Mouse (Mus musculus): ENCODE data around the gene Arl8b. TPM values are rescaled to one million over a fixed set of nuclear protein-coding genes. Genes with fewer than 3 reads are reported as not detected.

Gene Arl8b
- polyA plus RNA-seq, 1 experiment from 2014 or later: 82.6 TPM

DNA sequence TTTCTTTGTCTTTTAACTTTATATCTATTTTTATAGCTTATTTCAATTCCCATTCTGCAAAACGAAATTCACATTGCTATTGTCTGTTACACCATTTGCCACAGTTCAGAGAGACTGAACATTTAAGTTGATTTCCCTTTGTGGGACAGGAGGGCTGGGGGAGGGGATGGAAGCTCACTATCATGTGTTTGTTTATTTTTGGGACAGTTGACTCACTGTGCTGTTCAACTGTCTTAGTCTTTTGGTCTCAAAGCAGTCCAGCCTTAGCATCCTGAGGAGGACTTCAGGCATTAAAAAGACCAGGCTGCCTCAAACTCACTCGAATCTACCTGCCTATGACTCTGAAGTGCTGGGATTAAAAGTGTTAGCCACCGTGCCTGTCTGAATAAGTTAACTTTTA lies 43.2 kb downstream of the Arl8b start:
- peaks cover 8% of the 10 kb centered on the region; the same call in 1 of the 2 replicates for H3K36me3 ChIP-seq (ENCODE audit: control insufficient read depth, insufficient read depth, low read length)
- WGBS: 75% methylated on average over 3 of the region's 3 CpGs
- ATAC-seq (ENCODE audit: insufficient number of reproducible peaks, insufficient read depth, low FRiP score, low read depth): no peak
- H3K9me3 ChIP-seq (ENCODE audit: control insufficient read depth, low read depth, low read length): no peaks in the 10 kb centered on the region
- peaks cover 7% of the 10 kb centered on the region; the same call in 1 of the 2 replicates for H3K4me1 ChIP-seq (ENCODE audit: control insufficient read depth, insufficient read depth, low read length)
- H3K4me2 ChIP-seq (replicated peaks; ENCODE audit: low read depth, low read length): no peak overlapping the region
- H3K9ac ChIP-seq (replicated peaks; ENCODE audit: low read depth, low read length): no peak overlapping the region
- no peak overlapping the region for H3K27ac ChIP-seq (ENCODE audit: low read length)
- H3K27me3 ChIP-seq (ENCODE audit: control insufficient read depth, insufficient read depth, low read length): no peaks in the 10 kb centered on the region
- no peak overlapping the region for H3K4me3 ChIP-seq (ENCODE audit: low read depth, low read length)

DNA sequence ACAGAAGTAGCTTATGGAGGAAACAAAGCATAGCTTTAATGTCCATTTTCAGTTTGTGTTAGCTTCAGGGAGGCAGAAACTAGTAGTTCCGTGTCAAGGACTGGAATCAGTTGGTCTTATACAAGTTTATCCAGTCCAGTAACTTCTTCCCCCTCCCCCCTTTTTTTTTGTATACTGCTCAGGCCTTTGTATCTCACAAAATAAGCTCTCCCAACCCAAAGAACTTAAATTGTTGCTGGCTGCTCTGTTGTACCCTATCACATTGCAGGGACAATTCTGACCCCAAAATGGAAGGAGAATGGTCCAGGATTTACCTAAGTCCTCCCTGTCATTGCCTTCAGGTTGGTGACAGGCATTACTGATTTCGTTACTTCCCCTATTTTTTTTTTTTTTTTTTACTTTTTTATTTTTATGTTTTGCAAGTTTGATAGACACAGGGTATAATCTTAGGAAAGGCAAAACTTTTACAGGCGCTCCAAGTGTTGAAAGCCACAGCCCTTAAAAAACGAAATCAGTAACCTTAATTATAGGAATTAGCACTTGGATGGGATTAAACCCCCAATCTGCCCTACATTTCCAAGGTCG lies 44.5 kb downstream of the Arl8b start:
- Histone ChIP-seq H3K27me3 (ENCODE audit: control insufficient read depth, insufficient read depth, low read length) (no peaks in the 10 kb centered on the region), H3K9me3 (ENCODE audit: control insufficient read depth, low read depth, low read length) (no peaks in the 10 kb centered on the region), H3K4me3 (ENCODE audit: low read depth, low read length) (peak overlapping the region; percentile 93), H3K36me3 (ENCODE audit: control insufficient read depth, insufficient read depth, low read length) (peaks cover 8% of the 10 kb centered on the region; the same call in 1 of the 2 replicates), H3K27ac (ENCODE audit: low read length) (no peak overlapping the region), H3K4me1 (ENCODE audit: control insufficient read depth, insufficient read depth, low read length) (peaks cover 7% of the 10 kb centered on the region; the same call in 1 of the 2 replicates), H3K9ac (replicated peaks; ENCODE audit: low read depth, low read length) (no peak overlapping the region), H3K4me2 (replicated peaks; ENCODE audit: low read depth, low read length) (peak overlapping the region; percentile 81)
- 27% methylated on average over 5 of the region's 5 CpGs for WGBS
- no peak for ATAC-seq (ENCODE audit: insufficient number of reproducible peaks, insufficient read depth, low FRiP score, low read depth)

DNA sequence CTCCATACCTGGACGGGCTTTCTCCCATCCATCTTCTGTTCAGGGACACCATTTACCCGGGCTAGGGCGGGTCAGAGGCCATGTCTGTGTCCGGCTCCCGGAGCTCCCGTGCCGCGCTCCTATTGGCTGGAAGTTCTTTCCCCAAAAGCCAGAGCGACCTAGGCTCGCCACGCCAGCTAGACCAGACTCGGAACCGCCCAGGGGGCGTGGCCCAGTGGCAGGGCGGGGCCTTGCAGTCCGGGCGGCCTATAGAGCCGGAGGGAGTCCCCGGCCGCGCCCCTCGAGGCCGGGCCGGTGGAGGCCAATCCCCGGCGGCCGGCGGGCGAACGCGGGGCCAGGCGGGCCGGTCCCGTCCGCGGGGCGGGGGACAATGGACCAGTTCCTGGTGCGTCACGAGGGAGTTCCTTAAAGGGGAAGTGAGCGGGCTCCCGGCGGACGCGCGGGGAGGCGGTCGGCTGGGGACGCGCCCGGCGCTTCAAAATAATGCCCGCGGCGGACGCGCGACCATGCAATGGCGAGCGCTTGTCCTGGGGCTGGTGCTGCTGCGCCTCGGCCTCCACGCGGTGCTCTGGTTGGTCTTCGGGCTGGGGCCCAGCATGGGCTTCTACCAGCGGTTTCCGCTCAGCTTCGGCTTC lies 45.5 kb downstream of the Arl8b start, which contains the start of gene Edem1:
Edem1 (plus strand) TSS at position 408 of the 635 bp plus-strand sequence.
- Histone ChIP-seq H3K9me3 (ENCODE audit: control insufficient read depth, low read depth, low read length) (no peaks in the 10 kb centered on the region), H3K9ac (replicated peaks; ENCODE audit: low read depth, low read length) (peak within 1 kb of the TSS; percentile 90), H3K4me1 (ENCODE audit: control insufficient read depth, insufficient read depth, low read length) (peaks cover 7% of the 10 kb centered on the region; the same call in 1 of the 2 replicates), H3K4me3 (ENCODE audit: low read depth, low read length) (peak within 1 kb of the TSS; percentile 93), H3K4me2 (replicated peaks; ENCODE audit: low read depth, low read length) (peak within 1 kb of the TSS; percentile 81), H3K36me3 (ENCODE audit: control insufficient read depth, insufficient read depth, low read length) (peaks cover 2% of the 10 kb centered on the region; the same call in 1 of the 2 replicates), H3K27ac (ENCODE audit: low read length) (peak within 1 kb of the TSS; percentile 66; the same call in 1 of the 2 replicates), H3K27me3 (ENCODE audit: control insufficient read depth, insufficient read depth, low read length) (no peaks in the 10 kb centered on the region)
- ATAC-seq (ENCODE audit: insufficient number of reproducible peaks, insufficient read depth, low FRiP score, low read depth): peak; percentile 99
- WGBS: under 1% methylated on average over 67 of the region's 67 CpGs

DNA sequence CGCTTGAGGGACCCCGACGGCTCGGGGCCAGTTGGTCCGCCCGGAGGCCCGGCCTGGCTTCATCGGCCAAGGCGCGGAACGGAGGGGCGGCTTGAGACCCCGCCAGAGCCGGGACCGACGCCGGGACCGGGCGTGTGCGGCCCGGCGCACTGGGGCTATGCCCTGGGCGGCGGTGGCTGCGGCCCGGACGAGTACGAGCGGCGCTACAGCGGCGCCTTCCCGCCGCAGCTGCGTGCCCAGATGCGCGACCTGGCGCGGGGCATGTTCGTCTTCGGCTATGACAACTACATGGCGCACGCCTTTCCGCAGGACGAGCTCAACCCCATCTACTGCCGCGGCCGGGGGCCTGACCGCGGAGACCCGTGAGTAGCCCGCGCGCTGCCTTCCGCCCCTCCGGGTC lies 46.0 kb downstream of the Arl8b start:
- Histone ChIP-seq H3K4me3 (ENCODE audit: low read depth, low read length) (peak overlapping the region; percentile 93), H3K27me3 (ENCODE audit: control insufficient read depth, insufficient read depth, low read length) (no peaks in the 10 kb centered on the region), H3K36me3 (ENCODE audit: control insufficient read depth, insufficient read depth, low read length) (no peaks in the 10 kb centered on the region), H3K9me3 (ENCODE audit: control insufficient read depth, low read depth, low read length) (no peaks in the 10 kb centered on the region), H3K4me1 (ENCODE audit: control insufficient read depth, insufficient read depth, low read length) (peaks cover 7% of the 10 kb centered on the region; the same call in 1 of the 2 replicates), H3K27ac (ENCODE audit: low read length) (peak overlapping the region; percentile 66; the same call in 1 of the 2 replicates), H3K9ac (replicated peaks; ENCODE audit: low read depth, low read length) (peak overlapping the region; percentile 90), H3K4me2 (replicated peaks; ENCODE audit: low read depth, low read length) (peak overlapping the region; percentile 81)
- ATAC-seq (ENCODE audit: insufficient number of reproducible peaks, insufficient read depth, low FRiP score, low read depth): peak; percentile 33
- under 1% methylated on average over 56 of the region's 56 CpGs for WGBS

DNA sequence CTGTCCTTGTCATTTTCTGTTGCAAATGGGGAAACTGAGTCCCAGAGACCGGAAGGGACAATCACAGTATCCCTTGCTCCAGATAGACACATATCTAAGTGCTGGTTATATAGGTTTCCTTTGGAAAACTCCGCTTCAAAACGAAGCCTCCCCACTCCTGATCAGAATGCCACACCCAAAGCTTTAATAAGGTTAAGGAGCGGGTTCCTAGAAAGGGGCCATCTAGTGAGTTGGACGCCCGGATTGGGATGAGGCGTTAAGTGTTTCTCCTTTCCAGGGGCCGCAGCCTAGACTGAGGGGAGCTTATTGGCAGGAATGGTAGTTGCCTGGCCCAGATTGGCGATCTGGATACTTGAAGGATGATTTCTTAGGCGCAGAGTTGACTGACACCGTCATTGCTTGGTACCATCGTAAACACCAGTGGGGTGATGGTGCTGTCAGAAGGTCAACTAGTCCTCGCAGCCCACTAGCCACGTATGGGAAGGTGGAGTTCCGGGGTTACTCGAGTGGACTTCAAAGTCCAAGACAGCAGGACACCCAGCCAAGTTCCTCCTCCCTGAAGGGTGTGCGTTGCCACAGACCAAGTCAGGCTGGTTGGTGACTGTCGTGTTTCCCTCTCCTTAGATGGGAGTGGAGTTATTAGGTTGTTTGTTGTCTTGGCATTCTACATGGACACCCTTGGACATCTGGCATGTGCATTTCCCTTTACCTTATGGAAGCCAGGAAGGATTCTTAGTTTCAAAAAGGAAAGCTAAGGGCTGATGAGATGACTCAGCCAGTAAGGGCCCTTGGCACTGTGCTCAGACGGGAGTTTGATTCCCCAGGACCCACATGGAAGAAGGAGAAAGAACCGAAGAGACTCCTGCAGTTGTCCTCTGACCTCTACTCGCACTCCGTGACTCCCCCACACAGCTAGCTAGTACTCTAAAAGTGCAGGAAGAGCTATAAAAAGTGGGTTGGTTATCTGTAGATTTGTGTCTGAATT lies 46.8 kb downstream of the Arl8b start:
- Histone ChIP-seq H3K36me3 (ENCODE audit: control insufficient read depth, insufficient read depth, low read length) (no peaks in the 10 kb centered on the region), H3K4me3 (ENCODE audit: low read depth, low read length) (peak overlapping the region; percentile 93), H3K4me2 (replicated peaks; ENCODE audit: low read depth, low read length) (peak overlapping the region; percentile 81), H3K4me1 (ENCODE audit: control insufficient read depth, insufficient read depth, low read length) (peaks cover 7% of the 10 kb centered on the region; the same call in 1 of the 2 replicates), H3K27me3 (ENCODE audit: control insufficient read depth, insufficient read depth, low read length) (no peaks in the 10 kb centered on the region), H3K27ac (ENCODE audit: low read length) (no peak overlapping the region), H3K9ac (replicated peaks; ENCODE audit: low read depth, low read length) (peak overlapping the region; percentile 90), H3K9me3 (ENCODE audit: control insufficient read depth, low read depth, low read length) (no peaks in the 10 kb centered on the region)
- no peak for ATAC-seq (ENCODE audit: insufficient number of reproducible peaks, insufficient read depth, low FRiP score, low read depth)
- WGBS: 16% methylated on average over 22 of the region's 22 CpGs

DNA sequence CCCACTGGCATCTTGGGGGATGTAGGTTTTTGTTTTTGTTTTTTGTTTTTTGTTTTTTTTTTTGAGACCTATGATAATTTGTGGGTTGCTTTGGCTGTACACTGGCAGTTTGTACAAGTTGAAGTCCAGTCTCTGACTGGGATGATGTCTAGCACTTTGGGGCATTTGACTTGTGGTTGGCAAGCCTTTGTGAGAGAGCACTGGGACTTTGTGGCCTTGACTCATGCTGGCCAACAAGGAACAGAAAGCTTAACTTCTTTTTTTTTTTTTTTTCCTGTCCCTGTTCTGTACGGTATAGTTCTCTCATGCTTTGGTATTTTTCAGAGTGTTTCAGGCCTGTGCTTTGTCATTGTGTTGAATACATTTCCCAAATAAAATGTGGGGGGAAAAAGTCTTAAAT lies 49.3 kb downstream of the Arl8b start:
- WGBS: 78% methylated on average over 1 of the region's 1 CpGs
- peaks cover 7% of the 10 kb centered on the region; the same call in 1 of the 2 replicates for H3K4me1 ChIP-seq (ENCODE audit: control insufficient read depth, insufficient read depth, low read length)
- no peak for ATAC-seq (ENCODE audit: insufficient number of reproducible peaks, insufficient read depth, low FRiP score, low read depth)
- H3K36me3 ChIP-seq (ENCODE audit: control insufficient read depth, insufficient read depth, low read length): no peaks in the 10 kb centered on the region
- H3K4me2 ChIP-seq (replicated peaks; ENCODE audit: low read depth, low read length): no peak overlapping the region
- H3K9ac ChIP-seq (replicated peaks; ENCODE audit: low read depth, low read length): no peak overlapping the region
- H3K27me3 ChIP-seq (ENCODE audit: control insufficient read depth, insufficient read depth, low read length): no peaks in the 10 kb centered on the region
- no peak overlapping the region for H3K27ac ChIP-seq (ENCODE audit: low read length)
- no peaks in the 10 kb centered on the region for H3K9me3 ChIP-seq (ENCODE audit: control insufficient read depth, low read depth, low read length)
- H3K4me3 ChIP-seq (ENCODE audit: low read depth, low read length): no peak overlapping the region

DNA sequence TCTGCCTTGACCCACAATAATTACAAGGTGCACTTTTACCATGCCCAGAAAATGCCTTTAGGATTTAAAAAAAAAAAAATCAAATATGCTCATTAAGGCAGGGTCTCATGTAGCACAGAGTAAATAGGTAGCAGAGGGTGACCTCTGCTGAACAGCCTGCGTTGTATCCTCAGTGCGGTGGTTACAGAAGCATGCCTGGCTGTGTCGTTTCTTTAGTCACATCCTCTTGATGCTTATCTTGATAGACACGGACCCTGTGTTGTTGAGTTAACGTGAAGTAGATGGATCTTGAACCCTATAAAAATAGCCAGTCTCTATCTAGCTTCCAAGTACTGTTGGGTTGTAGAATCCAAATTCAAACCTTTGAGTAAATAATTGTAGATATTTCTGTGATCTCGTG lies 50.1 kb downstream of the Arl8b start:
- peaks cover 7% of the 10 kb centered on the region; the same call in 1 of the 2 replicates for H3K4me1 ChIP-seq (ENCODE audit: control insufficient read depth, insufficient read depth, low read length)
- 64% methylated on average over 6 of the region's 6 CpGs for WGBS

More for the DNA sequence above, 50.1 kb downstream of the Arl8b start:
- H3K27me3 ChIP-seq (ENCODE audit: control insufficient read depth, insufficient read depth, low read length): no peaks in the 10 kb centered on the region
- H3K4me2 ChIP-seq (replicated peaks; ENCODE audit: low read depth, low read length): no peak overlapping the region
- no peak for ATAC-seq (ENCODE audit: insufficient number of reproducible peaks, insufficient read depth, low FRiP score, low read depth)
- no peaks in the 10 kb centered on the region; the same call in 1 of the 2 replicates for H3K36me3 ChIP-seq (ENCODE audit: control insufficient read depth, insufficient read depth, low read length)
- H3K9me3 ChIP-seq (ENCODE audit: control insufficient read depth, low read depth, low read length): no peaks in the 10 kb centered on the region
- H3K9ac ChIP-seq (replicated peaks; ENCODE audit: low read depth, low read length): no peak overlapping the region
- H3K27ac ChIP-seq (ENCODE audit: low read length): no peak overlapping the region
- no peak overlapping the region for H3K4me3 ChIP-seq (ENCODE audit: low read depth, low read length)

Data from stomach, embryonic 14.5 days (tissue).